Mouse (Mus musculus): ENCODE measurements at regions not wholly inside any gene's neighbourhood (a gene's known extent, or its start where the extent isn't known, plus 50 kb on each side); places are given as distances from the start of the nearest gene placed in this dataset.

DNA sequence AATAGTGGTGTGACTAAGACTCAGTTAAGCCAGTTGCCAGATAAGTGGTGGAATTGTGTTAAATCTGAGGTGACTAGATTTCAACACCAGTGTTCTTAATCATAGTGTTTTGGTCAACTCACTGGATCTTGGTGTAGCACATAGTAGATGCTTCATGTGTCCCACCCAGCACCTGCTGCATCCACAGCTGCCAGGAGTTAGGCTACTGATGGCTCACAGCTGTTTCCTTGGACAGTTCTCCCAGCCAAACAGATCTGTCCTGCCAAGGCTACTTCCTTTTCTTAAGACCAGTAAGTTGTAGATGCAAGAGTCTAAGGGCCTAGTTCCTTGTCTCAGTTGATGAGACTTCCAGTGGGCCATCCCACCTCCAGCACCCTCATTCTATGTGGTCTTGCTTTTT lies 82.9 kb upstream of the Gm15217 start:
- no peak for DNase-seq (ENCODE audit: low read depth, low spot score)

DNA sequence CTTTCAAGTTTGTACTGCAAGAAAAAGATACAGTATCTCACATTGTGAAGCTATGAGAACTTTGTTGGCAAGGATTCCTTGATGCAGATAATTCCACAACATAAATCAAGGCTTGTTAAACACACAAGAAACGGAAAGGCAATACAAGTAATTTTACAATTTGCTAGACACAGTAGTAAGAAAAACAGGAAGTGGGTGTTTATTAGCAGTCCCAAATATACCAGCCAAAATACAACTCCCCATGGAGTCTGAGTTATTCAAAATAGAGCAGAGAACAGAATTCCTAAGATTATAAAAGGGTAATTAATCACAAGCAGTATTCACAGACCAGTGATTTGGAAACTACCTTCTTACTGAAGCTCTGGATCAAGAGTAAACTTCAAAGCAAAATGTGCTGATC lies 78.7 kb upstream of the Gm15217 start:
- no peak for DNase-seq (ENCODE audit: low read depth, low spot score)

DNA sequence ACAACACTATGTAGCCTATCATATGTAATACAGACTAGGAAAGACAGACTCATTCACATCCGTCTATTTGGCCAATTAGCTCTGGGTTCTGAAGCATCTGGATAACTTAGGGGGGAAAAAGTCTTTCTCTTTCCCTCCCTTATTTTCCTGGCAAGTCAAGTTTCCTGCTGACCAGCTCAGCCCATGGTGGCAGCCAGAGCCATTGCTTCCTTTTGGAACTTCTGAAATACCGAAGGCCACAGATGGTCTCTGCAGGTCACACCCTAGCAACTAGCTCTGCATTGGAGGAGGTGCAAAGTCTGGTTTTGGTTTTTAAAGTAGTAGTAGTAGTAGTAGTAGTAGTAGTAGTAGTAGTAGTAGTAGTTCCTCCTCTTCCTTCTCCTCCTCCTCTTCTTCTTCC lies 76.6 kb upstream of the Gm15217 start:
- no peak for DNase-seq (ENCODE audit: low read depth, low spot score)

DNA sequence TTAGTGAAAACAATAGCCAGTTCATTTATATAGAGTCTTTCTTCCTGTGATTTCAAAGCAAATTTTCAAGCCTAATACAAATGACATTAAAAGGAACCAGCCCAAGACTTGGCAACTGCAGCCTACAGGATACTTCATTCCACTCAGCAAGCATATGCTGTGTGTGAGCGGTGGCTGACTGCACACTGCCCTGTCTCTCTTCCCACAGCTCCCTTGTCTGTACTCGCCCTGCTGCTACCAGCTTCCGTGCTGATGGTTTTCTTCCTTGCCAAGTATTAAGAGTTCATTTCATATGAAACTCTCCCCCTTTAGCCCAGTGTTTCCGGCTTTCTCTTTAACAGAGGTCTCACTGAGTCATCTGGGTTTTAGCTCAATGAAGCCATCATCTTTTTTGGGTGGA lies 73.9 kb upstream of the Gm15217 start:
- peak; percentile 26 for DNase-seq (ENCODE audit: low read depth, low spot score)

DNA sequence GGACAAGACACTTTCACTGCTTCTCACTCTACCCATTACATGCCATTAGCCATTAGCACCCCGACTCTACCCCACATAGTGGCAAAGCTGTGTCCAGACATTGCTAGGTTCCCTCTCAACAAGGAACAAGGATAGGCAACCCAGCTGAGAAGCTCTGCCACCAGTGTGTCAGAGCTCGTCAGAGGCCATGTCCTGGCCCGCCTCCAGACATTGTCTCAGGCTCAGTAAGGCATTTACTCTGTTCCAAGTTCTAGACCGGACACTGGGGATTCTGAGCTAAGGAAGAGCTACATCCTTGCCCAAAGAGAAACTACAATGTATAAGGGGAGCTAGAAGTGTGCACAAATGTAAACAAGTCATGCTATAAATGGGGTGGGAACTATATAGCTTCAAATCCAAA lies 66.2 kb upstream of the Gm15217 start:
- no peak for DNase-seq (ENCODE audit: low read depth, low spot score)

DNA sequence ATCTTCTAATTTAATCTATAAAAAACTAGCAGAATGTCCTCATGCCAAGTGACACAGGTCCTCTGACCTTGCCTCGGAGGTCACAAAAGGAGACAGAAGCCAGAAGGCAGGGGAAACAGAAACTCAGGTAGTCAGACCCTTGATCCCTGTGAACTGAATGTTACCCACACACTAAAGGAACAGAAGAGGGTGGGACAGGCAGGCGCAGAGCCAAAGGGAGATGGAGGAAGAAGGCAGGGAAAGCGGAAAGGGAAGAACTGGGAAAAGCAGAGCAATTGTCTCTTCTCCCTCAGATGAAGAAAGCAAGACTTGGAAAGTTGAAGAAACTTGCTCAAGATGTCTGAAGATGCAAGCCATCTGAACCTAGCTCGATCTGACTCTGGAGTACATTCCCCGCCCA lies 62.7 kb upstream of the Gm15217 start:
- DNase-seq (ENCODE audit: low read depth, low spot score): no peak

DNA sequence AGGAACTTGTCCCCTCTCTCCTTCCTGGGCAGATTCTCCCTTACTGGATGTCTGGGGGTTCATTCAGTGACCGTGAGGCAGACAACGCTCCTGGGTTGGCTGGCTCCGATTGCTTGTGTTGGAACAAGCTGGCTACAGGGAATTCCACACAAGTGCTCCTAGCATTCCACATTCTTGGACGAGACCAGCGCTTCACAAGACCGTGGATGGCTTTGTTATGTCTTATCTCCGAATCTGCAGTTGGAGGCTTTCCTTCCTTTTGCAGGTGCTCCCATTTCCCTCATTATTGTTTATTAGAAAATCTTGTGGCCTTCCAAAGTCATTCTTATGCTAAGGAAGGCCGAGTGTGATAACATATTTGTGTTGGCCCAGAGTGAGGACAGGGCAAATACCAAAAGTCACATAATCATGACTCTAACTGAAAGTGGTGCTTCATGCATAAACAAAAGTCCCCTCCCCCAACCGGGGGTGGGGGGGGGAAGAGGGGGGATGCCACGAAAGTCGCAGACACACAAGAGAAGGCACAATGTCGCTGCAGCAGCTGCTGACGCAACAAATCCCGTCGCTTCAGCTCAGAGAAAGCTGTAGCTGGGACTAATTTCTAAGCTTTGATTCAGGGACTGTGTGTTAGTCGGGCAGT lies 61.7 kb upstream of the Gm15217 start:
- no peak for DNase-seq (ENCODE audit: low read depth, low spot score)

DNA sequence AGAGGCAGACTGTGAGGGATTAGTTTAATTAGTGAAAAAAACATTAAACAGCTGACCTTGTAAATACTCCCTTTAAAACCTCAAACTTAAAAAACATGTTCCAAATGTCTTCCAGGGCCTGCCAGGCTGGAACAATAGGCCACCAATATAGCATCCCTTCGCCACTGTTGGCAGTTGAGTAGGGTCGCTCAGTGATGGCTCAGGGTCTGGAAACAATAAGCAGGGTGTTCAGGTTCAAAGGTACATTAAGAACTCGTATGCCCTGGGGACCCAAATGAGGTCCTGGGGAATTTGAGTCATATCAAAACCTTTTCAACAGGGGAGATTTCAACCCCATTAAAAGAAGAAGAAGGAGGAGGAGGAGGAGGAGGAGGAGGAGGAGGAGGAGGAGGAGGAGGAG lies 51.1 kb upstream of the Gm15217 start:
- no peak for DNase-seq (ENCODE audit: low read depth, low spot score)
